Mouse (Mus musculus) CD4-positive, CD25-positive, alpha-beta regulatory T cell, adult 4 months (primary cell): ENCODE measurements around the gene Cep57l1. TPM values are rescaled to one million over a fixed set of nuclear protein-coding genes. Genes with fewer than 3 reads are reported as not detected.

Source experiments
- ATAC-seq: one replicate; pipeline ENCODE4 v1.8.0; 2017
- polyA plus RNA-seq, 2 experiments: library from polyadenylated mRNA; unstranded; fragments of 100-300 nt; shearing (Covaris generic); gene quantifications; one replicate each; pipeline ENCODE4 v1.2.1; 2017

Gene Cep57l1
- polyA plus RNA-seq, 2 experiments from 2014 or later, result 22.2 to 27.1 TPM

DNA sequence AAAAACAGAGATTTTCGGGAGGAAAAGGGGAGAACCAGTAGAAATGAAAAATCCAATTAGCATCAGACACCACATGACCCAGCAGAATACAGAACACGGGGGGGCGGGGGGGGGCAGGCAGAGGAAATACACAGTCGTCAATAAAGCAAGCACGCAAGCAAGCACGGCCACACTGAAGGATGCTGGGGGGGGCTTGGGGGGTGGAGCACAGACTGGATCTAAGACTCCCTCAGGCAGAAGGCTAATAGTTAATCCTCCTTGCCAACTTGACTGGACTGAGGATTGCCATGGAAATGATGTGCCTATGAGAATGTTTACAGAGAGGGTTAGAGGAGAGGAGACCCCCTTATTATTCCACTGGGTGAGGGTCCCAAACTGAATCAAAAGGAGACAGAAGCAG is 74.3 kb downstream of the Cep57l1 start:
- no peak for ATAC-seq

GRCm38 (mm10) chr10:41733214-41733613 is 76.5 kb downstream of the Cep57l1 start:
- no peak for ATAC-seq

- no peak for ATAC-seq
Measured at GRCm38 (mm10) chr10:41731932-41732331, 77.7 kb downstream of the Cep57l1 start.

DNA sequence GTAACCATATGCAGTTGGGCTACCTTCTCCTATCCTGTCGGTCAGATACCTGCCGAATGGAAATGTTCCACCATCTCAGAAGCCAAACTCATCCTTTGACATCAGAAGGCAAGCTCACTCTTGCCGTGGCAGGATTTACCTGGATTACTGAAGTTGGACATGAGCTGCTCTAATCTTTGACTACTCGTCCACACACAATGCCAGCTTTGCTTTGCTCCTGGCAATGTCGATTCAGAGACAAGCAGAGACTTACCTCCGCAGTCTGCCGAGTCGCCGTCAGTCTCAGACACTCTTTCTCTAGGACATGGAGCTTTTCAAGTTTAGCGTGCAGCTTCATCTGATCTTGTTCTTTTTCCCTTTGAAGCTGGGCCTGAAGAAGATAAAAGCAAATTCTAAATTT is 78.9 kb downstream of the Cep57l1 start:
- ATAC-seq, result no peak

DNA sequence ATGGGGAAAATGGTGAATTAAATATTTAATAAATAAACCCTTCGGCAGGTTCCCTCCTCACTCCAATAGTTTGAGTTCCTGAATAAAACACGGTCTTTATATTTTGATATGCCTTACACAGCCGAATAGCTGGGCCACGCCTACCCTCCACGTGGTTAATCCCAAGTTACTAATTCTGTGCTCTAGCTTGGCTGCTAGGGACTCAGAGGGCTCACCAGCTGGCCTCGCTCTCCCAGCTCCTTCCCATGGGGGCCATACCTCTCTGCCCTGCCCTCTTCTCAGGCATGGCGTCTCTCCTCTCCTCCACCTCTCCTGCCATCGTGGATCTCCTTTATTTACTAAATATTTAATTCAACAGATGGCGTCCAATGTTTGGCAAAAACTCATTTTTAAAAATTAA is 83.5 kb downstream of the Cep57l1 start:
- ATAC-seq, result no peak

DNA sequence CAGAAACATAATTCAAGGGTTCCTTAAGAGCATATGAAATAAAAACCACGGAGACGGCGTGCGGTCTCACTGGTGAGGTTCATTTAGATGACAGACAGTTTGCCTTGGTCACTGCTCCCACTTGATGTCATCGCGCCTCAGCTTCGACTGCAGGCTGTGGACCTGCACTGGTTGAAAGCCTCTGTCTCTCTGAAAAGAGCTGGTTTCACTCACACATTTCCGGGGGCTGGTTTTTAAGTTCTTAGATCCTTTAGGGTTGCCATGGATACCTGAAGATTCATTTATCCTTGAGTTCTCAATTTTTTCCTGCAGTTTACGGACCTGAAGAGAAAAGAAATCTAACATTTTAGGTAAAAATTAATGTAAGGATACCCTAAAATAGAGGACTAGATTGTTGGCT is 90.1 kb downstream of the Cep57l1 start:
- no peak for ATAC-seq

DNA sequence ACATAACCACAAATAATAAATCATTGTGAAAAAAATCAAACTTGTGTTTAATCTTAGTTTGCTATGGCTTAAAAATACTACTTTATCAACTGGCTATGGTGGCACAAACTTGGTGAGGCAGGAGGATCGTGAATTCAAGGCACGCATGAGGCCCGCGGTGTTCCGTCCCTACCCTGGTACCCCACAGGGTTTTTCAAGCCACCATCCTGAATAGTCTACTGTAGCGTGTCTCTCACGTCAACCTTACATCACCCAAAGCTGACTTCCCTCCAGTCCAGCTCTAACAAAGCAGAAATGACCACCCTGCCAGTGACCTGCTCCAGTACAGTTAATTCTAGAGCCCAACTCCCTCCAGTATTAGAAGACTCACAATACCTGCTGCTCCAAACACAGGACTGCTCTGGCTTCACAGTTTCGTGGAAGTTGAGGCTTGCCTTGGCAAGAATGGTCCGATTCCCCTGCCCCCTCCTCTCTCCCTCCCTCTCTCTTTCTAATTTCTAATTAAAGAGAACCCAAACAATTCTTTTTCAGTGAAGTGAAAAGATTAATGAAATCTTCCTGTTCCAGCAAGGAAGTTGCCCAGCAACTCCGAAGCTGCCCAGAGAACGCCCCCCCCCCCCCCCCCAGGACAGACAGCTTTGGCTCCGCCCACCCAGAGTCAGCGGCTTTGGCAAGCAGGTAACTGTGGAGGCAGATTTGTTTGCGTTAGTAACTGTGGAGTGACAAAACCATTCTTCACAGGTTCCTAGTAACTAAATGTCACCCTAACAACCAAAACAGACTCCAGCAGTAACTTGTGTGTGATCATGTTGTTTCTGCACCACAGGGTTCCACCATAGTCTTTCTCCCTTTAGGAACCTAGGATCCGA is 93.4 kb downstream of the Cep57l1 start, which contains the start of gene Ccdc162:
Gene Ccdc162, minus strand, starts transcription at position 606 of the 869 bp plus-strand sequence.
- no peak for ATAC-seq

- no peak for ATAC-seq
Measured at GRCm38 (mm10) chr10:41715557-41715956, 94.1 kb downstream of the Cep57l1 start.

- ATAC-seq, result no peak
Measured at GRCm38 (mm10) chr10:41711467-41711866, 98.2 kb downstream of the Cep57l1 start.

- ATAC-seq, result no peak
Measured at GRCm38 (mm10) chr10:41710773-41711172, 98.9 kb downstream of the Cep57l1 start.

DNA sequence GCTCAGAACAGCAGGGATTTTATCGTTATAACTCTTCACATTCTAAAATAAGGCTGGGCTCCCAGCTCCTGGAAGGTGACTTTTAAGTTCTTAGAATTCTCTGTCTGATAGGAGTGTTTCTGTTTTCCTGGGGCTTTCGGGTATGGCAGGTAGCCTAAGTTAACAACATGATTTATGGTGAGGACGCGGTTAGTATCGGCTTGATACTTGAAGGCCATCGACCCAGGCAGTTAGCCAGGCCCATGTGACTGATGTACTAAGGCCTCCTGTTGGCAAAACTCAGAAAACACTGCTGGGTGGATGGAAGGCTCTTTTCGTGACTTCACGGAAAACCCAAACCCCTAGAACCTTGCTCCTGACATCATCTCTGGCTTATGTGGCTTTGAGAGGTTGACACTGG is 100.3 kb downstream of the Cep57l1 start:
- no peak for ATAC-seq

- ATAC-seq, result no peak
Measured at GRCm38 (mm10) chr10:41699669-41700068, 110.0 kb downstream of the Cep57l1 start.

DNA sequence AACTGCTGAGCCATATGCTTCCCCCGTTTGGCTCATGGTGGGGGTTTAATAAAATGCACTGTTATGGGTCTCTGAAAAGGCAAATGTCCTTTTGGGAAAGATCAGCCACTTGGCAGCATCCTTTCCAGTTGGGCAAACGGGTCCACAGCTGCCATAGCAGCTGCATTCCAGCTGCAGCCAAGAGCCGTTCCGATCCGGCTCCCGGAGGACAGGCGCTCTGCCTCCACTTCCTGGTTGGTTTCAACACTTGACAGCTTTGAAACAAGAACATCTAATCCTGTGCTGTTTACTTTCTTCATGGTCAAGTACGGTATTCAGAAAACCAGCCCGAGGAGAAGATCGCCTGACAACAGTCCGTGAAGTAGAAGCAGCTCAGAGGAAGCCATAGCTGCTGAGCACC is 112.6 kb downstream of the Cep57l1 start:
- no peak for ATAC-seq

DNA sequence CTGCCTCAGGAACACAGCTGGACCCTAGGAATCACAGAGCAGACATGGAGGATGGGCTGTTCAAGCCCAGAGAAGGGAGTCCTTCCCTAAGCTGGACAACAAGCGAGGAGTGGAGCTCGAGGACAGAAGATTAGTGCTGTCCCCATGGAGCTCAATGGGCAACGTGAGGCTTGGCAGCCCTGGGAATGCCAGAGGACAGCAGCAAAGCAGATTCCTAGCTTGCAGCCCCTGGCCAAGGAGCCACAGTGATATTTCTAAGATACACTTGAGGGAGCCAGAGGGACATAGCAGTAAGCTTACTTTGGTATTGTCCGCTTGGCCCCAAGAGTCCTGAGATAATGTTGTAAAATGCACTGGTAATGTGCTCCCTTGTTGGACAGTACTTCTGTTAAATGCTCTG is 118.7 kb downstream of the Cep57l1 start:
- ATAC-seq, result no peak

DNA sequence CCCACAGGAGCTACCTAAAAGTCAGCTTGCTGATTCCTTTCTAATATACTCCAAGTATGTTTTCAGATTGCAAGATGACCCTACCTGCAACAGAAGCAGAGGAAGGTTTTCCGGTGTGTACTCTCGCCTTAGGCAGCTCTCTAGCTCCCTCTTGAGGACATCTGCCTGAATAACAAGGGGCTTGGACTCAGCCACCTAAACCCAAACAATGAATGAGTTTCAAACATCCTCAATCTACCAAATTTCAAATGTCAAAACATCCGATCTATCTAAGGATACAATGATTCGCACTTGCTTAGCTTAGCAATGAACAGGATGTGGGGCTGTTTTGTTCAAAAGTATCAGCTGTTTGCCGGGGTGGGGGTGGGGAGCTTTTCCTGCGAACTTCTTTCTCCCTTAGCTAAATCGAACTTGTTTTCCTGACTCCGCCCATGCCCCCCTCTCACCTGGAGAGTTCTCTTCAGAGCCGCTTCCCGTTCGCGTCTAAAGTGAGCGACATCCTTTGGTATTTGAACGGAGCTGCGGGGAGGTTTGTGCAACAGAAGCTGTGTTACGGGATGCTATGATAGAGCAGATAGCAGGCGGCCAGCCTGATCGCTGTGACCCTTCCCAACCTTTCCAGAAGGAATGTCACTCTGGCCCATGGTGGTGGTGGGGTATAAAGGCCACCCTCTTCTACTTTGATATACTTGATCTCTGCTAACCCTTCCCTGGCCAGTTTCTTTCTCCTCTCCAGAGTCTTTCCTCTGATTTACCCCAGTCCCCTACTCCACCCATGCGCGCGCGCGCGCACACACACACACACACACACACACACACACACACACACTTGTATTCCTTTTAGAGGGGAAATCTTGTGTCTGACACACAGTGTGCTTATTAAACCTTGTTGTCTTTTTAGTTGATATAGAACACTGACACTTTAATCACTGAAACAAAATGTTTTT is 119.5 kb downstream of the Cep57l1 start:
- ATAC-seq, result peak; percentile 90

- ATAC-seq, result no peak
Measured at GRCm38 (mm10) chr10:41684548-41684996, 125.1 kb downstream of the Cep57l1 start.

GRCm38 (mm10) chr10:41682546-41683393 is 126.9 kb downstream of the Cep57l1 start:
- peak; percentile 90 for ATAC-seq

DNA sequence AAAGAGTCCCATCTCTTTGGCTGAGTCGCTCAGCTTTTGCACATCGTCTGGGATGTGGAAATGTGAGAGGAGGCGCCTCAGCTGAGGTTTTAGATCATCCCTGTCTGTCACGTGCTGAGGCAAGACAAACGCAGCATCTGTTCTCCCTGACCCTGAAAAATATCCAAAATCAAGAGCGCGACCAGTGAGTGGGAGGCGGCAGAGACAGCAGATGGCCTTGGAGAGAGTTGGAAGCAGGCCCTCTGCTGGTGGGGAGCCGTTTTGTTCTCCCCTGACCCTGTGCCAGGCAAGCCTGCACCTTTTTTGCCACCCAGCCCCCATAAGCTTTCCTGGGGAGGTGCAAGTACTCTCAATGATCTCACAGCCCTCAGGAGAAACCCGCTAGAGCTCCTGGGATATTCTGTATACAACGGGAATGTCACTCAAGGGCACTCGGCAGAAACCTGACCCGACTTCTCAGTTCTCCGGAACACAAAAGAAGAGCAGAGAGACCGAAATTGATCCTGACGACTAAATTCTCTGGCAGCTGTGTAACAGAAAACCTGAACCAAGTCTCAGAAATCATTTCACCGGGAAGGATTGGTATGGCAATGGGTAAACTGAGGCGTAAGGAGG is 130.8 kb downstream of the Cep57l1 start:
- peak; percentile 52 for ATAC-seq

- ATAC-seq, result no peak
Measured at GRCm38 (mm10) chr10:41677396-41677795, 132.3 kb downstream of the Cep57l1 start.

DNA sequence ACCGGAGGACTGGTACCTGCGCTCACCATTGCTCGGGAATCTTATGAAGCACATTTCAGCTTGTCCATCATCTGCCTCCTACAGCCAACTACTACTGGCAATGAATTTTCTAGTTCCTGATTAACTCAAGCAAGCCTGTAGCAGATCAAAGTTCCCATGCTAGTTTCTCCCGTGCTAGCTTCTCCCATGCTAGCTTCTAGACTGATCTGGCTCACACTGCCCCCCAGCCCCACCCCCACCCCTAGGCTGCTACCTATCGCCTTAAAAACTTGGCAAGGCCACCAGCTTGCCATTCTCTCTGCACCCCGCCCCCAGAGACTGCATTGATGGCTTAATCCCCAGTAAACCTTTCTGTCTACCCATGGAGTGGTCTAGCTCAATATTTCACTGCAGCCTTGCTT is 133.0 kb downstream of the Cep57l1 start:
- no peak for ATAC-seq

GRCm38 (mm10) chr10:41675842-41676571 is 133.7 kb downstream of the Cep57l1 start:
- no peak for ATAC-seq
